Mouse (Mus musculus) olfactory bulb, adult 2 months (tissue): ENCODE results near the gene Mis18a. TPM values are rescaled to one million over a fixed set of nuclear protein-coding genes. Genes with fewer than 3 reads are reported as not detected.

Experiments
- H3K27ac ChIP-seq: fragments of 200-500 bp; 2 replicates; pipeline ENCODE4 v1.5.1; 2012; ENCODE audit warnings: low read depth, low read length; ENCODE audit not compliant: insufficient read depth
- H3K4me1 ChIP-seq: fragments of 200-500 bp; 2 replicates; pipeline ENCODE4 v1.6.1; 2012; ENCODE audit warnings: low read length; ENCODE audit not compliant: control insufficient read depth, insufficient read depth
- H3K4me3 ChIP-seq: fragments of 200-500 bp; 2 replicates; pipeline ENCODE4 v1.5.1; 2012; ENCODE audit warnings: mild to moderate bottlenecking, low read depth, low read length, moderate library complexity; ENCODE audit not compliant: insufficient read depth
- CTCF ChIP-seq: fragments of 200-500 bp; IDR thresholded peaks from 2 replicates; pipeline ENCODE4 v1.5.1; 2012; ENCODE audit warnings: low read depth, mild to moderate bottlenecking, low read length, moderate library complexity; ENCODE audit not compliant: insufficient read depth
- POLR2A ChIP-seq: fragments of 200-500 bp; IDR thresholded peaks from 2 replicates; pipeline ENCODE4 v1.6.1; 2012; ENCODE audit warnings: mild to moderate bottlenecking, low read depth, low read length, moderate library complexity; ENCODE audit not compliant: insufficient read depth
- WGBS: fragments of 180-500 bp; shearing (Covaris S2); methylation state at CpG from one replicate; pipeline ENCODE4 v1.1.7; 2018; 5-methylcytosine and 5-hydroxymethylcytosine counted together
- polyA plus RNA-seq: library from polyadenylated mRNA; stranded (reverse); fragments of >200 nt; gene quantifications from 2 replicates; pipeline ENCODE4 v1.2.4, GENCODE M21; 2012; ENCODE audit warnings: low replicate concordance; ENCODE audit not compliant: missing spikeins, insufficient read depth, insufficient read length

Mis18a gene
- polyA plus RNA-seq, 1 experiment = not detected

DNA sequence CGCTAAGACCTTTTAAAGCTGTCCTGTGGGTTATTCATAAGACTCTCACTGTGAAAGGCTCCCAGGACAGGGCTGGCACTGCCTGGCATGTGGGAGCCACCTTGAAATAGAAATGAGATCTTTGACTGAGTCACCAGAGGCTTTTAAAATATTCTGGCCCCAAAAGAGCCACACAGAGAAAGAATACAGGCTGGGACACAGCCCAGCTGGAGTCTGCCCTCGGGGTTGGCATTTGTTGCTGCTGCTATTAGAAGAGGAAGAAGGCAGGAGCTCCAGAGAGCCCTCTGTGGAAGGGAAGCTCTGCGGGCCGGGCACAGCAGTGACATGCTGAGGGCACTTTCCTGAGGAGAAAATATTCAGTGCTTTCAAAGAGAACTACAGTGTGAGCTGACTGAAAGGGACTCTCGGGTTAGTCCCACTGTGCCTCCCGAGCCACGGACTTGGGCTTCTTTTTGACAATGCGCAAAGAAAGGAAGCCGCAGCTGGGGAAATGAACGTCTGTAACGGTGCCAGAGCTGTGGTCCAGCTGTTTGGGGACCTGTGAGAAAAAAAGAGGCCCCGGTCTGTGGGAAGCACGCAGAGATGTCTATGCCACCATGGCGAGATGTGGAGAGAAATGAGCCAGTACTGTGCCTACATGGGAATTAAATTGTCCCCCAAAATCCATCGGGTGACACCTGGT is 34.4 kb downstream of the Mis18a start:
- no peak for TF ChIP-seq POLR2A
- no peak for TF ChIP-seq CTCF
- H3K4me1 ChIP-seq = peaks cover 12% of the 10 kb centered on the region
- 38% methylated on average over 15 of the region's 15 CpGs for WGBS
- H3K27ac ChIP-seq = peak overlapping the region; percentile 70; the same call in 1 of the 2 replicates
- H3K4me3 ChIP-seq = no peak overlapping the region

DNA sequence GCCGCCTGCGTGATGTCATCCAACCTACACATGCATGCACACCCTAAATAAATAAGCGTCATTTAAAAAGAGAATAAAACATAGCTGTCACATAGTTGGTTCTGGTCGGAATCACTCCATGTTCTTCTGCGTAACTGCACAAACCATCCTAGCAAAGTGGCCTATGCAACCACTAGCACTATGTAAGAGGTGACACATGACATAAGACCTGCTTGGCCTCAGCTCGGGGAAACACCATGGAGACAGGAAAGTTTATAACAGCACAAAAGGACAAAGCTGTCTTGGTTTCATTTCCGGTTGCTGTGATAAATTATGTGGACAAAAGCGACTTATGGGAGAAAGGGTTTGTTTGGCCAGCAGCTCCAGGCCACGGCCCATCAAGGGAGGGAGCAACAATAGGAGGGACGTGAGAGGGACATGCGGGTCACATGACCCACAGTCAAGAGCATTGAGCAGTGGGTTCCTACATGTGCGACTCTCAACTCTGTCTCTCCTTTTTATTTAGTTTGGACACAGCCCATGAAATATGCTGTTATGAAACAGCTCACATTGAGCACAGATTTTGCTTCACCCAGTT is 39.4 kb downstream of the Mis18a start:
- Histone ChIP-seq H3K4me1 (peaks cover 2% of the 10 kb centered on the region), H3K27ac (no peak overlapping the region), H3K4me3 (no peak overlapping the region)
- no peak for TF ChIP-seq CTCF
- TF ChIP-seq POLR2A = no peak
- 89% methylated on average over 12 of the region's 12 CpGs for WGBS

DNA sequence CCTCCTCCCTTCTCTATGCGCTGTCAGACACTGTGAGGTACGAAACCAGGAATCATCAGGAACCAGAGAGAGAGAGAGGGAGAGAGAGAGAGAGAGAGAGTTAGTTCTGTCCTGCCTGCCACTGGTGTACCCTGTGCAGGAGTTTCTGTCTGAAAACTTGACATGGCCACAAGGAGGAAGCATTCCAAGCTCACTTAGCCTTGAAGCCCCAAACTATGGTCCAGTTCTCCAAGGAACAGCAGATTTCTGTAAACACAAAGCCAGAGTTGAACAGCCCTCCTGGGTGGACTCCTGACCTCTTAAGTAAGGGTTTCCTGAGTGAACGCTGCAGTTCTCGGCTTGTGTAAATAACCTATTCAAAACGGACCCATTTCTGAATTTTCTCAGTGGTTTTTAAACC is 40.2 kb downstream of the Mis18a start:
- no peak overlapping the region for H3K4me3 ChIP-seq
- TF ChIP-seq CTCF = no peak
- TF ChIP-seq POLR2A = no peak
- H3K4me1 ChIP-seq = no peaks in the 10 kb centered on the region
- 54% methylated on average over 5 of the region's 5 CpGs for WGBS
- no peak overlapping the region for H3K27ac ChIP-seq

DNA sequence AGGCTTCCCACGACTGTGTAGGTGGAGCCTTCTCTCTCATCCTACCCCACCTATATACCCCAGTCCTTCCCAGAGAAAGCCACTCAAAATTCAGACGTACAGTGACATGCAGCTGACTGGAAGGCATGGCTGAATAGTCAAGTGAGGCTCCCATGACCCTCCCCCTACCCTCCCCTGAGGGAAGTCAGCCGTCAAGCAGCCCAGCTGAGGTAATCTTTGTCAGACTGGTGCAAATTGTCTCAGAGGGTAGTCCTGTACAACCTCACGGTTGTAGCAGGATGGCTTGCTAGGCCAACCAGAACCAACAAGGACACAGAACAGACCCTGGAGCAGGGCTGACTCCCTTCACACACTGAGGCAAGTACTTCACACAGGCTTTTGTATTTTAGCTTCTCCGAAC is 43.1 kb downstream of the Mis18a start:
- no peak overlapping the region for H3K4me3 ChIP-seq
- no peak overlapping the region for H3K27ac ChIP-seq
- WGBS = 88% methylated on average over 5 of the region's 5 CpGs
- H3K4me1 ChIP-seq = no peaks in the 10 kb centered on the region
- no peak for TF ChIP-seq POLR2A
- no peak for TF ChIP-seq CTCF

DNA sequence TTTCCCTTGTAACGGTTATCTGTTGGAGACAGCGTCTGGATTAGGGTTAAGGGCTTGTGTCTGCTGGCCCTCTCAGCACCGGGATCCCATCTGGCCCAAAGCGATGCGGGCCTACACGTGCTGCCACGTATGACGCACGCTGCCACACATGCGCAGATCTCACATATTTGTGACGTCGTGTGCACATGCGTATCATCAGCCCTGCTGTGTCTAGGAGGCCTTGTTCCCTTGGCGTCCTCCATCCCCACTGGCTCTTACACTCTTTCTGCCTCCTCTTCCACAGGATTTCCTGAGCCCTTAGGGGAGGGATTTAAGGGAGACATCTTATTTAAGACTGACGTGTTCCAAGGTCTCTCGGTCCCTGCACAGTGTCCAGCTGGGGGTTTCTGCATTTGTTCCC is 47.2 kb downstream of the Mis18a start:
- Histone ChIP-seq H3K4me1 (peaks cover 4% of the 10 kb centered on the region), H3K27ac (no peak overlapping the region), H3K4me3 (no peak overlapping the region)
- 96% methylated on average over 16 of the region's 16 CpGs for WGBS
- TF ChIP-seq POLR2A = no peak
- TF ChIP-seq CTCF = no peak

DNA sequence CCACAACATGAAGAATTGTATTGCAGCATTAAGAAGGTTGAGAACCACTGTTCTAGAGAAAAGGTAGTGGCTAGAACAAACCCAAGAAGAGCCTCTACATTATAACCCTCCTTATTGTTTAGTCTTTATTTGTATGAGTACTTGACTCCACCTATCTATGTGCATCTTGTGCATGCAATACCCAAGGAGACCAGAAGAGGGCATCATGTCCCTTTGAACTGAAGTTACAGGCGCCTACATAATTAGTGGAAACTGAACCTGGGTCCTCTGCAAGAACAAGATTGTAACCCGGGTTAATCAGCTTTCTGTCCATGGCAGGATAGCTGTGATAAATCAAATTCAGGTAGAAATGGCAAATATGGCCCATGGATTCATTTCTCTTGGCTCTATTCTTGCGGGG is 48.4 kb downstream of the Mis18a start:
- 97% methylated on average over 3 of the region's 3 CpGs for WGBS
- Histone ChIP-seq H3K4me3 (no peak overlapping the region), H3K27ac (no peak overlapping the region), H3K4me1 (peaks cover 7% of the 10 kb centered on the region)
- no peak for TF ChIP-seq POLR2A
- TF ChIP-seq CTCF = no peak

DNA sequence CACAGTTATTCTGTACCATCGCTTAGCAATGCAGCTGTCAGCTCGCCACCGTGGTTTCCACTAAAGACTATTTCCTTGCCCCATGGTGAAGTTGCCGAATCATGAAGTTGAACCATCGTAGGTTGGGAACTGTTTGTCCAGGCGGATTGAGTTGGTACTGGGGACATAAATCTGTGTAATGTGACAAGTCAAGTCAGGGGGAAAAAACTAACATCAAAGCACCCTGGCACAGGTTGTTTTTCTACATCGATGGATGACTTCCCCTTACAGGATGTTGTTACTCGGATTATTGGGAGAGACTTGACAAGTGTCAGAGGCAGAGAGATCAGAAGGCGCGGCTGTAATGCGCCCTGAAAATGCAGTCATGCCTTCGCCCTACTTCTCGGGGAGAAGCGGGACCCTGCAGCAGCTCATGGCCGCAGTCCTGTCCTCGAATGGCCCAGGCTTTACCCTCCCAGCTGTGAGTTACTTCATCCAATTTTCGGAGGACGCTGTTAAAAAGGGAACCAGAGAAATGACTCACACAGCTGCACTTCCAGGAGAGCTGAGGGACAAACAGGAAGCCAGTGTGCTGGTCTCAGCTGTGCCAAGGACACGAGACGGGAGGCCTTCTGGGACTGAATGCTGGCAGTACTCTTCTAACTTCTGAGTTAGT is 50.2 kb downstream of the Mis18a start:
- H3K4me1 ChIP-seq = peaks cover 7% of the 10 kb centered on the region
- TF ChIP-seq CTCF (no peak), POLR2A (no peak)
- no peak overlapping the region for H3K27ac ChIP-seq
- 68% methylated on average over 20 of the region's 20 CpGs for WGBS
- no peak overlapping the region for H3K4me3 ChIP-seq

DNA sequence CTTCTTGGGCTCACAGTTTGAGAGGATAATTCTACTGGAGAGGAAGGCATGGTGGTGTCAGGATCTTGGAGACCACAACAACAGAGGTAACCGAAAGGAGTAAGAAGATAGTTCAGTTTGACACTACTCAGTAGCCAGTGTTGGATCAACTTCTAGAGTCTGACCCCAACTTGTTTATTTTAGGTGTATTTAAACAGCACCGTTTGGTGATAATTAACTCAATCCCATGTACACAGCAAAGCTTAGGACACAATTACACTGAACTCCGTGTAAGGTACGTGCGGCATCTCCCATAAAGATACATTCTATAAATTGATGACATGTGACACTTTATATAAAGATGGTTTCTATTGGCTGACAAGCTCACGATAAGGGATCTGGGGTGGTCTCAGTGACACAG is 52.6 kb downstream of the Mis18a start:
- TF ChIP-seq POLR2A (no peak), CTCF (no peak)
- peaks cover 7% of the 10 kb centered on the region for H3K4me1 ChIP-seq
- no peak overlapping the region for H3K27ac ChIP-seq
- no peak overlapping the region for H3K4me3 ChIP-seq
- WGBS = 97% methylated on average over 6 of the region's 6 CpGs
